Mouse (Mus musculus): ENCODE data around the gene Pm20d1.

DNA sequence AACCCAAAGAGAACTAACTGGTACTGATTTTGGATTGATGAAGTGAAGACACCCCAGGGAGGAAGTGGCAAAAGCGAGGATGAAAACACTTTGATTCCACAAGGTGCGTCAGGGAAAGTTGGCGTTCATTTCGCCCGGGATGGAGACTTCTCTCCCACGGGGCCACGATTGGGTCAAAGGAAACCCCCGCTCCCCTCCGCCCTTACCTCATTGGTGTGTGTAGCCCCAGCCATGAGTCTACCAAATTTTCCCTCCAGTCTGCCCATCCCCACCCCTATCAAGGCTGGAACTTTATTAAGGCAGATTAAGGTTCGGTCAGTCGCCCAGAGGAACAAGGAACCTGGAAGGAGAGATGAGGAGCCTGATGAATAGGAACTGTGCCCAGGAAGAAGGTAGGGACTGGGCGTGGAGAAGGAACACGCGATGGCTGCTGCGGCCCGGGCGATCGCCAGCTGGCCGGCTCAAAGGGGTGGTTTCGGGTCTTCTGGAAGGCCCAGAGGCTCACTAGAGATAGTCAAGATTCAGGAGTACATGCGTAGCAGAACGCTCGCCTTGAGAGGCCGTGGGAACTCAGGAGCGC is 30.1 kb downstream of the Pm20d1 start, which contains the start of gene Slc41a1:
- TF ChIP-seq POLR2A (IDR thresholded peaks at IDR 0.05; ENCODE audit: low read depth, low read length) (no peak), JUN (IDR thresholded peaks at IDR 0.05; ENCODE audit: insufficient read depth, low read depth, low read length) (no peak), NELFE (IDR thresholded peaks at IDR 0.05; ENCODE audit: low read depth, low read length) (no peak)
